Mouse (Mus musculus) liver, embryonic 14.5 days (tissue): Measurements from ENCODE around the gene Arhgef33. TPM values are rescaled to one million over a fixed set of nuclear protein-coding genes. Genes with fewer than 3 reads are reported as not detected.
A peak's percentile ranks its signal among the peaks of the same experiment; 100 is the strongest.
"Not testable (repeated sequence)": the region's sequence is repeated elsewhere in the genome, so short reads cannot be mapped to it uniquely, and the experiment has no call there.

ENCODE experiments used
- ATAC-seq: fragments of 200-750 bp; cut with Nextera tagmentation; 2 replicates; pipeline ENCODE4 v1.8.0; 2017; ENCODE audit warnings: moderate number of reproducible peaks, mild to moderate bottlenecking, moderate library complexity; ENCODE audit not compliant: insufficient read depth
- DNase-seq, 3 experiments: peaks; one replicate each; pipeline ENCODE4 v3.0.0-alpha.2; 2012 to 2013; ENCODE audit warnings: low read depth in 3 of 3, low spot score in 3 of 3
- H3K27ac ChIP-seq: fragments of 300-500 bp; sonication (generic); 2 replicates; pipeline ENCODE4 v1.5.1; 2014; ENCODE audit warnings: moderate library complexity, mild to moderate bottlenecking, control low read depth, inconsistent platforms
- H3K27me3 ChIP-seq: fragments of 300-500 bp; sonication (generic); 2 replicates; pipeline ENCODE4 v1.6.1; 2014; ENCODE audit warnings: mild to moderate bottlenecking, low read length, moderate library complexity; ENCODE audit not compliant: control insufficient read depth, insufficient read depth
- H3K36me3 ChIP-seq: fragments of 300-500 bp; sonication (generic); replicated peaks from 2 replicates; pipeline ENCODE4 v1.6.1; 2014; ENCODE audit warnings: low read depth; ENCODE audit not compliant: control insufficient read depth, insufficient read depth
- H3K4me1 ChIP-seq, 2 experiments: fragments of 200-500 bp in 1 of 2; fragments of 300-500 bp in 1 of 2; sonication (generic) in 1 of 2; replicated peaks; 2 replicates each; pipeline ENCODE4 v1.6.1; 2012 to 2014; ENCODE audit warnings: antibody characterized with exemption in 1 of 2, inconsistent platforms in 1 of 2, low read length in 1 of 2; ENCODE audit not compliant: control insufficient read depth in 2 of 2, insufficient read depth in 2 of 2
- H3K4me2 ChIP-seq: fragments of 300-500 bp; sonication (generic); 2 replicates; pipeline ENCODE4 v1.6.1; 2014; ENCODE audit warnings: low read depth, mild to moderate bottlenecking, control low read depth, moderate library complexity
- H3K4me3 ChIP-seq, 2 experiments: fragments of 200-500 bp in 1 of 2; fragments of 300-500 bp in 1 of 2; sonication (generic) in 1 of 2; 2 replicates each; pipeline ENCODE4 v1.5.1; 2012 to 2014; ENCODE audit warnings: low read depth in 2 of 2, low read length in 2 of 2, mild to moderate bottlenecking in 2 of 2, control low read depth in 1 of 2, inconsistent platforms in 1 of 2, moderate library complexity in 1 of 2; ENCODE audit not compliant: insufficient read depth in 1 of 2
- H3K9ac ChIP-seq: fragments of 300-500 bp; sonication (generic); replicated peaks from 2 replicates; pipeline ENCODE4 v1.6.1; 2014; ENCODE audit warnings: mild to moderate bottlenecking, control low read depth, moderate library complexity
- H3K9me3 ChIP-seq: fragments of 300-500 bp; sonication (generic); 2 replicates; pipeline ENCODE4 v1.6.1; 2016; ENCODE audit warnings: low read length, mixed read lengths; ENCODE audit not compliant: control insufficient read depth
- CTCF ChIP-seq: IDR thresholded peaks from 2 replicates; pipeline ENCODE4 v1.5.1; 2016; ENCODE audit warnings: antibody characterized with exemption, low read depth, control low read depth
- EP300 ChIP-seq: IDR thresholded peaks from 2 replicates; pipeline ENCODE4 v1.6.1; 2016; ENCODE audit warnings: antibody characterized with exemption, low read depth
- WGBS: fragments of 180-500 bp; shearing (Covaris S2); extraction: QIAGEN DNeasy Blood & Tissue Kit; methylation state at CpG from one replicate; pipeline ENCODE4 v1.1.7; 2014; ENCODE audit not compliant: insufficient replicate concordance; 5-methylcytosine and 5-hydroxymethylcytosine counted together
- polyA plus RNA-seq, 2 experiments: library from polyadenylated mRNA; depleted of rRNA in 1 of 2; stranded (reverse) in 1 of 2; unstranded in 1 of 2; fragments of >200 nt; fragmentation: Nextera tagmentation in 1 of 2; extraction: Ambion mirVana in 1 of 2; gene quantifications; 2 replicates each; pipeline versions ENCODE4 v1.2.1 to v1.2.3; 2012 to 2014

Arhgef33 gene
- polyA plus RNA-seq, 2 experiments: 0.03 to 0.36 TPM

DNA sequence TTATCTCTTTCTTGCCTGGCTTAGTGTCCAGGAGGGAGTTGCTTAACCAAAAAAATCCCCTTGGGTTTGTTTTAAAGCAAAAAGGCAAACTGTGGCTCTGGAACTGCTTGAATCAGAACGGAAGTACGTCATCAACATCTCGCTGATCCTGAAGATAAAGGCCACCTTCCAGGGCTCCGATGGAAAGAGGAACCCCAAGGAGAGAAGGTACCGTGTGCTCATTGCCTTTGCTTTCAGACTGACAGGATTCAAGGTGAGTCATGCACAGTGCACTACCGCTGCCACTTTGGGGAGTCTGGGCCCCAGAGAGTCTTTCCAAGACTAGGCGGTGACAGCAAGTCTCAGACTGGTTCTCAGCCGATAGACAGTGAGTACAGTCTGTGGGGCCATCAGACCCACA, 53.0 kb downstream of the Arhgef33 start:
- no peaks in the 10 kb centered on the region for H3K36me3 ChIP-seq
- H3K4me3 ChIP-seq: no peak overlapping the region
- no peaks in the 10 kb centered on the region for H3K27me3 ChIP-seq
- DNase-seq (no peak), ATAC-seq (no peak)
- no peak for TF ChIP-seq EP300
- no peak for TF ChIP-seq CTCF
- H3K9me3 ChIP-seq: no peaks in the 10 kb centered on the region
- H3K4me2 ChIP-seq: no peak overlapping the region
- H3K4me1 ChIP-seq: no peaks in the 10 kb centered on the region
- H3K27ac ChIP-seq: no peak overlapping the region
- WGBS: 55% methylated on average over 8 of the region's 8 CpGs
- H3K9ac ChIP-seq: no peak overlapping the region

DNA sequence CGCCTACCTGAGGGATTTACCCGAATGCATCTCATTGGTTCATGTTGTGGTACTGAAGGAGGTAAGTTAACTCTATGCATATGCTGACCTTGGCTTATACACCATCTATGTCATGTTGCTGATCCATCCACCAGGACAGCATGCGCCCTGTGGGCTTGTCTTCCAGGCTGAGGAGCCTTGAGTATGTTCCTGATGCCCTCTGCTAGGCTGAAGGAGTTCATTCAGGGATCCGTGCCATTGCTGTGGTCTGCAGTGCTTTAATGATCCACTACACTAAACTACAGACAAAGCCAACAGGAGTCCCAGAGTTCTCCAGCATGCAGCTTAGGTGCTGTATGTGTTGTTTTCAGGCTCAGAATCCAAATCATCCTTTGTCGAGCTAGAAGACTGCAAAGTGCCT, 60.1 kb downstream of the Arhgef33 start:
- 50% methylated on average over 5 of the region's 5 CpGs for WGBS
- no peak overlapping the region for H3K27ac ChIP-seq
- no peak overlapping the region for H3K9ac ChIP-seq
- H3K4me3 ChIP-seq: no peak overlapping the region
- H3K4me2 ChIP-seq: no peak overlapping the region
- ATAC-seq: no peak
- H3K36me3 ChIP-seq: no peaks in the 10 kb centered on the region
- no peaks in the 10 kb centered on the region for H3K4me1 ChIP-seq
- no peaks in the 10 kb centered on the region for H3K27me3 ChIP-seq
- DNase-seq: no peak
- H3K9me3 ChIP-seq: no peaks in the 10 kb centered on the region
- TF ChIP-seq CTCF: no peak

DNA sequence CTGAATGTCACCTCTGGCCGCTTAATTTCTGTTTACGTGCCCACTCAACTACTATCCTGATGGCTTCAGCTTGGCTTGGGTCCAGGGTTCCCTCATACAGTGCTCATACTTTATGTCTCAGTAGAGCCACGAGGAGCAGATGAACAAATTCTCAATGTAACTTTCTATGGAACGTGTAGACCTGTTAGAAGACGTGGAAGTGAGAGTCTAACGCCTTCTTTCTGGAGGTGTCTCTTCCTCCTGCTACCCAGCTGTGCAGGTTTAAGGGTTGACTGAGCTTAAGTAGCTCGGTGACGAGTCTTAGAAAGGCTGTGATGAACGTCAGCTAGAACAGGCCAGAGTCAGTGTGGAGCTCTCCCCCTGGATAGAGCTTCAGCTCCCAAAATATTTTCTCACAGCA, 61.4 kb downstream of the Arhgef33 start:
- Histone ChIP-seq H3K4me2 (no peak overlapping the region), H3K4me3 (no peak overlapping the region), H3K4me1 (0 out of 4 replicates have a peak, but pooled peaks cover 0 to 2% of the 10 kb centered on the region in 2 experiments), H3K27ac (no peak overlapping the region), H3K9ac (no peak overlapping the region), H3K27me3 (peaks cover 6% of the 10 kb centered on the region), H3K9me3 (no peaks in the 10 kb centered on the region), H3K36me3 (no peaks in the 10 kb centered on the region)
- ATAC-seq: no peak
- no peak for DNase-seq
- TF ChIP-seq CTCF (no peak), EP300 (no peak)
- WGBS: 64% methylated on average over 9 of the region's 9 CpGs

DNA sequence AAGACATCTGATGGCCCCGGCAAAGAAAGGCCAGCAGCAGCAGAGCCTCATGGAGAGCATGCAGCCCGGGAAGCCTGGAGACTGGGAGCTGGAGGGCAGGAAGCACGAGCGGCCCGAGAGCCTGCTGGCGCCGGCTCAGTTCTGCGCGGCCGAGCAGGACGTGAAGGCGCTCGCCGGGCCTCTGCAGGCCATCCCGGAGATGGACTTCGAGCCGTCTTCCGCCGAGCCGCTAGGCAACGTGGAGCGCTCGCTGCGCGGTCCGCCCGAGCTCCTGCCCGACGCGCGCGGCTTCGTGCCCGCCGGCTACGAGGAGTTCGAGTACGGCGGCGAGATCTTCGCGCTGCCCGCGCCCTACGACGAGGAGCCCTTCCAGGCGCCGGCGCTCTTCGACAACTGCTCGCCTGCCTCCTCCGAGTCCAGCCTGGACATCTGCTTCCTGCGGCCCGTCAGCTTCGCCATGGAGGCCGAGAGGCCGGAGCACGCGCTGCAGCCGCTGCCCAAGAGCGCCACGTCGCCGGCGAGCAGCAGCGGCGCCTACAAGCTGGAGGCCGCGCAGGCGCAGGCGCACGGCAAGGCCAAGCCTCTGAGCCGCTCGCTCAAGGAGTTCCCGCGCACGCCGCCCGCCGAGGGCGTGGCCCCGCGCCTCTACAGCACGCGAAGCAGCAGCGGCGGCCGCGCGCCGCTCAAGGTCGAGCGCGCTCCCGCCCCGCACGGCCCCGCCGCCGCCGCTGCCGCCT, 66.0 kb downstream of the Arhgef33 start, which contains the start of gene Gm10190:
Gene Gm10190, minus strand, starts transcription at position 553 of the 737 bp plus-strand sequence.
- H3K4me3 ChIP-seq: peak within 1 kb of the TSS; percentile 23 to 34
- peak within 1 kb of the TSS; percentile 59 for H3K4me2 ChIP-seq
- ATAC-seq: peak; percentile 91
- 0 out of 4 replicates have a peak, but pooled peaks cover 0 to 2% of the 10 kb centered on the region in 2 experiments for H3K4me1 ChIP-seq
- H3K27ac ChIP-seq: no peak within 1 kb of the TSS
- DNase-seq: peak; percentile 50 to 67 (median 65)
- H3K27me3 ChIP-seq: peaks cover 17% of the 10 kb centered on the region
- no peaks in the 10 kb centered on the region for H3K9me3 ChIP-seq
- TF ChIP-seq CTCF: no peak
- TF ChIP-seq EP300: no peak
- WGBS: 7% methylated on average over 97 of the region's 102 CpGs
- no peak within 1 kb of the TSS; the same call in 1 of the 2 replicates for H3K9ac ChIP-seq
- H3K36me3 ChIP-seq: no peaks in the 10 kb centered on the region

DNA sequence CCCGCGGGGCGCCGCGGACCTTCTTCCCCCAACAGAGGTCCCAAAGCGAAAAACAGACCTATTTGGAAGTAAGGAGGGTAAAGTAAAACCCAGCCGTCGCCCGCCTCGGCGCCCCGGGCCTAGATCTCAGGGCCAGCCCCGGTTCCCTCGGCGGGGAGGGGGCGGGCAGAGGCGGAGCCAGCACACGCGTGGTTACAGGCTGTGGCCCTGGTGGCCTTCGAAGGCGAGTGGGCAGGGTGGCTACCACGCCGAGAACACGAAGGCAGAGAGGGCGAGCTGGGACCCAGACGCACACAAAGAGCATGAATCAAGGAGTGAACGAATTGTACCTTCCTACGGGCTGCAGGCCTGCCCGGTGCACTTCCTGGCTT, 66.5 kb downstream of the Arhgef33 start:
- Histone ChIP-seq H3K4me1 (0 out of 4 replicates have a peak, but pooled peaks cover 0 to 2% of the 10 kb centered on the region in 2 experiments), H3K9ac (no peak overlapping the region; the same call in 1 of the 2 replicates), H3K27me3 (peaks cover 17% of the 10 kb centered on the region), H3K4me3 (peak overlapping the region in 1 of 2 experiments; percentile 23; a peak in 2 of 4 replicates), H3K4me2 (peak overlapping the region; percentile 59), H3K27ac (no peak overlapping the region), H3K9me3 (no peaks in the 10 kb centered on the region), H3K36me3 (no peaks in the 10 kb centered on the region)
- ATAC-seq (peak; percentile 36; the same call in 1 of the 2 replicates), DNase-seq (no peak)
- WGBS: 25% methylated on average over 29 of the region's 29 CpGs
- TF ChIP-seq EP300: no peak
- no peak for TF ChIP-seq CTCF

DNA sequence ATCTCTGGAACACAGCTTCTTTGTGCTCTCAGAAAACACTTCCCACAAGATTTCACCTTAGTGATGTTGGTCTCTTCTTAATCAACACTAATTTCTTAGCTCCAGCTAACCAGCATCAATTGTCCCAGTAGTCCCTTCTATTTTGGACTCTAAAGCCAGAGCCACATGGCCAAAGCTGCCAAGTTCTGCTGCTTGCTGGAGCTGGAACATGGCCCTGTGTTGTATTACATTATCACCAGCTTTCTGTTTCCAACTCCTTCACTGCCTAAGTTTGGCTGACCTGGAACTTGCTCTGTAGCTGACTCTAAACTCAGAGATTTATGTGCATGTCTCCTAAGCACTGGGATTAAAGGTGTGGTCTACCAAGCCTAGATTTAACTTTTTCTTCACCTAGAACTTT, 71.2 kb downstream of the Arhgef33 start:
- H3K4me3 ChIP-seq, H3K4me1 ChIP-seq, H3K4me2 ChIP-seq, DNase-seq, H3K9ac ChIP-seq, ATAC-seq, H3K27ac ChIP-seq, H3K9me3 ChIP-seq, H3K36me3 ChIP-seq: not testable (repeated sequence)
- H3K27me3 ChIP-seq: peaks cover 12% of the 10 kb centered on the region
